Mouse (Mus musculus) embryonic fibroblast, embryonic 13.5 days (primary cell): Measurements from ENCODE around the gene Zfp408.

ENCODE experiments used
- CTCF ChIP-seq: IDR thresholded peaks from 2 replicates; pipeline ENCODE4 v1.5.1; 2011; ENCODE audit warnings: mild to moderate bottlenecking, control low read depth, low read length, moderate library complexity, borderline replicate concordance; ENCODE audit not compliant: insufficient read depth
- POLR2A ChIP-seq: IDR thresholded peaks from 2 replicates; pipeline ENCODE4 v1.6.1; 2011; ENCODE audit warnings: low read depth, mild to moderate bottlenecking, control low read depth, low read length, moderate library complexity

DNA sequence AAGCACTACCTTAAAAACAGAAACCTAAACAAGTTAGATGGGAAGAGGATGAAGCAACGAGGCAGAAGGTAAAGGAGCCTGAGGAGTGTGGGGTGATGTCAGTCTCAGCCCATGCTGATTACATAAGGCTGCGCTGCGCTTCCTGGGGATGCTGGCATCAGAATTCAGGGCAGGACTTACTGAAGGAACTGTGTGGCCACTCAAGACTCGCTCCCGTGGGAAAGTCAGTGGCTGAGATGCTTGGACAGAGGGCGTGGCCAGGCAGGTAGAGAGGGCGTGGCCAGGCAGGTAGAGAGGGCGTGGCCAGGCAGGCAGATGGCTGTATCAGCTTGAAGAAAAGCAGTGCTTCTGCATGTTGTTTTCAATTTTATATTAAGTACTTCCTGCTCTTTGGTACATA, 34.3 kb upstream of the Zfp408 start:
- TF ChIP-seq POLR2A (no peak), CTCF (no peak)
